Mouse (Mus musculus): ENCODE data around the gene Oxt. TPM values are rescaled to one million over a fixed set of nuclear protein-coding genes. Genes with fewer than 3 reads are reported as not detected.
A peak's percentile ranks its signal among the peaks of the same experiment; 100 is the strongest.

The Oxt gene
- total and polyA plus RNA-seq, 2 experiments from 2014 or later = 4.0 to 8.1 TPM

GRCm38 (mm10) chr2:130586016-130586415 lies 10.0 kb downstream of the Oxt start:
- no peak for TF ChIP-seq CTCF (IDR thresholded peaks at IDR 0.05; ENCODE audit: low read depth)
- Histone ChIP-seq H3K9me3 (ENCODE audit: low read length) (no peaks in the 10 kb centered on the region), H3K27ac (ENCODE audit: low read depth, low read length) (no peak overlapping the region), H3K27me3 (ENCODE audit: insufficient read depth, low read length) (peaks cover 16% of the 10 kb centered on the region), H3K9ac (no peak overlapping the region), H3K4me3 (ENCODE audit: low read depth, low read length) (no peak overlapping the region), H3K36me3 (ENCODE audit: insufficient read depth) (peaks cover 13% of the 10 kb centered on the region), H3K4me2 (ENCODE audit: low read depth) (no peak overlapping the region), H3K4me1 (ENCODE audit: insufficient read depth) (no peaks in the 10 kb centered on the region)
- DNase-seq = no peak
- 91% methylated on average over 6 of the region's 6 CpGs for WGBS
- no peak for ATAC-seq

- H3K9ac ChIP-seq = no peak overlapping the region
- no peak overlapping the region for H3K4me2 ChIP-seq (ENCODE audit: low read depth)
- no peak for TF ChIP-seq CTCF (IDR thresholded peaks at IDR 0.05; ENCODE audit: low read depth)
- 87% methylated on average over 2 of the region's 2 CpGs for WGBS
- peaks cover 20% of the 10 kb centered on the region for H3K36me3 ChIP-seq (ENCODE audit: insufficient read depth)
- ATAC-seq = no peak
- H3K27ac ChIP-seq (ENCODE audit: low read depth, low read length) = no peak overlapping the region
- no peaks in the 10 kb centered on the region for H3K4me1 ChIP-seq (ENCODE audit: insufficient read depth)
- no peaks in the 10 kb centered on the region for H3K27me3 ChIP-seq (ENCODE audit: insufficient read depth, low read length)
- H3K4me3 ChIP-seq (ENCODE audit: low read depth, low read length) = no peak overlapping the region
- DNase-seq = no peak
- H3K9me3 ChIP-seq (ENCODE audit: low read length) = no peaks in the 10 kb centered on the region
Observed at GRCm38 (mm10) chr2:130588373-130588772, 12.4 kb downstream of the Oxt start.

- WGBS = 53% methylated on average over 4 of the region's 4 CpGs
- Histone ChIP-seq H3K4me1 (ENCODE audit: insufficient read depth) (no peaks in the 10 kb centered on the region), H3K9me3 (ENCODE audit: low read length) (no peaks in the 10 kb centered on the region), H3K27ac (ENCODE audit: low read depth, low read length) (no peak overlapping the region), H3K36me3 (ENCODE audit: insufficient read depth) (peaks cover 20% of the 10 kb centered on the region), H3K4me3 (ENCODE audit: low read depth, low read length) (no peak overlapping the region), H3K4me2 (ENCODE audit: low read depth) (no peak overlapping the region), H3K9ac (no peak overlapping the region), H3K27me3 (ENCODE audit: insufficient read depth, low read length) (no peaks in the 10 kb centered on the region)
- DNase-seq = no peak
- TF ChIP-seq CTCF (IDR thresholded peaks at IDR 0.05; ENCODE audit: low read depth) = no peak
- ATAC-seq = no peak
Observed at GRCm38 (mm10) chr2:130589157-130589556, 13.2 kb downstream of the Oxt start.

- no peaks in the 10 kb centered on the region for H3K27me3 ChIP-seq (ENCODE audit: insufficient read depth, low read length)
- peaks cover 23% of the 10 kb centered on the region for H3K36me3 ChIP-seq (ENCODE audit: insufficient read depth)
- TF ChIP-seq CTCF (IDR thresholded peaks at IDR 0.05; ENCODE audit: low read depth) = no peak
- H3K4me2 ChIP-seq (ENCODE audit: low read depth) = no peak overlapping the region
- no peaks in the 10 kb centered on the region for H3K4me1 ChIP-seq (ENCODE audit: insufficient read depth)
- H3K4me3 ChIP-seq (ENCODE audit: low read depth, low read length) = no peak overlapping the region
- ATAC-seq (no peak), DNase-seq (no peak)
- H3K9ac ChIP-seq = no peak overlapping the region
- no peaks in the 10 kb centered on the region for H3K9me3 ChIP-seq (ENCODE audit: low read length)
- H3K27ac ChIP-seq (ENCODE audit: low read depth, low read length) = no peak overlapping the region
- WGBS = 97% methylated on average over 2 of the region's 2 CpGs
Observed at GRCm38 (mm10) chr2:130589761-130590160, 13.8 kb downstream of the Oxt start.

GRCm38 (mm10) chr2:130591016-130591415 lies 15.0 kb downstream of the Oxt start:
- Histone ChIP-seq H3K9me3 (ENCODE audit: low read length) (no peaks in the 10 kb centered on the region), H3K36me3 (ENCODE audit: insufficient read depth) (peaks cover 33% of the 10 kb centered on the region), H3K4me3 (ENCODE audit: low read depth, low read length) (no peak overlapping the region), H3K4me1 (ENCODE audit: insufficient read depth) (no peaks in the 10 kb centered on the region), H3K4me2 (ENCODE audit: low read depth) (no peak overlapping the region), H3K27me3 (ENCODE audit: insufficient read depth, low read length) (no peaks in the 10 kb centered on the region), H3K9ac (no peak overlapping the region), H3K27ac (ENCODE audit: low read depth, low read length) (no peak overlapping the region)
- DNase-seq = no peak
- no peak for ATAC-seq
- WGBS = 90% methylated on average over 2 of the region's 2 CpGs
- no peak for TF ChIP-seq CTCF (IDR thresholded peaks at IDR 0.05; ENCODE audit: low read depth)

- 83% methylated on average over 1 of the region's 1 CpGs for WGBS
- ATAC-seq = no peak
- no peak for TF ChIP-seq CTCF (IDR thresholded peaks at IDR 0.05; ENCODE audit: low read depth)
Observed at GRCm38 (mm10) chr2:130595596-130595995, 19.6 kb downstream of the Oxt start.

GRCm38 (mm10) chr2:130597601-130598010 lies 21.6 kb downstream of the Oxt start:
- TF ChIP-seq CTCF (IDR thresholded peaks at IDR 0.05; ENCODE audit: low read depth) = peak; percentile 73
- Histone ChIP-seq H3K27ac (ENCODE audit: low read depth, low read length) (no peak overlapping the region), H3K9me3 (ENCODE audit: low read length) (no peaks in the 10 kb centered on the region), H3K4me2 (ENCODE audit: low read depth) (no peak overlapping the region), H3K27me3 (ENCODE audit: insufficient read depth, low read length) (no peaks in the 10 kb centered on the region), H3K4me3 (ENCODE audit: low read depth, low read length) (no peak overlapping the region), H3K36me3 (ENCODE audit: insufficient read depth) (peaks cover 58% of the 10 kb centered on the region), H3K9ac (no peak overlapping the region), H3K4me1 (ENCODE audit: insufficient read depth) (no peaks in the 10 kb centered on the region)
- peak; percentile 69 for DNase-seq
- peak; percentile 78 for ATAC-seq
- WGBS = 3% methylated on average over 1 of the region's 1 CpGs

More at GRCm38 (mm10) chr2:130595596-130595995, 19.6 kb downstream of the Oxt start:
- no peaks in the 10 kb centered on the region for H3K27me3 ChIP-seq (ENCODE audit: insufficient read depth, low read length)
- H3K9ac ChIP-seq = no peak overlapping the region
- no peaks in the 10 kb centered on the region for H3K9me3 ChIP-seq (ENCODE audit: low read length)
- no peak overlapping the region for H3K4me3 ChIP-seq (ENCODE audit: low read depth, low read length)
- H3K36me3 ChIP-seq (ENCODE audit: insufficient read depth) = peaks cover 61% of the 10 kb centered on the region
- no peak overlapping the region for H3K27ac ChIP-seq (ENCODE audit: low read depth, low read length)
- DNase-seq = no peak
- no peaks in the 10 kb centered on the region for H3K4me1 ChIP-seq (ENCODE audit: insufficient read depth)
- no peak overlapping the region for H3K4me2 ChIP-seq (ENCODE audit: low read depth)

All from forebrain, postnatal 0 days (tissue).